Mouse (Mus musculus) thymus, postnatal 14 days (tissue): ENCODE results near the gene Cd2.

ENCODE experiments used
- DNase-seq: peaks from one replicate; pipeline ENCODE4 v3.0.0; 2021

The Cd2 gene

DNA sequence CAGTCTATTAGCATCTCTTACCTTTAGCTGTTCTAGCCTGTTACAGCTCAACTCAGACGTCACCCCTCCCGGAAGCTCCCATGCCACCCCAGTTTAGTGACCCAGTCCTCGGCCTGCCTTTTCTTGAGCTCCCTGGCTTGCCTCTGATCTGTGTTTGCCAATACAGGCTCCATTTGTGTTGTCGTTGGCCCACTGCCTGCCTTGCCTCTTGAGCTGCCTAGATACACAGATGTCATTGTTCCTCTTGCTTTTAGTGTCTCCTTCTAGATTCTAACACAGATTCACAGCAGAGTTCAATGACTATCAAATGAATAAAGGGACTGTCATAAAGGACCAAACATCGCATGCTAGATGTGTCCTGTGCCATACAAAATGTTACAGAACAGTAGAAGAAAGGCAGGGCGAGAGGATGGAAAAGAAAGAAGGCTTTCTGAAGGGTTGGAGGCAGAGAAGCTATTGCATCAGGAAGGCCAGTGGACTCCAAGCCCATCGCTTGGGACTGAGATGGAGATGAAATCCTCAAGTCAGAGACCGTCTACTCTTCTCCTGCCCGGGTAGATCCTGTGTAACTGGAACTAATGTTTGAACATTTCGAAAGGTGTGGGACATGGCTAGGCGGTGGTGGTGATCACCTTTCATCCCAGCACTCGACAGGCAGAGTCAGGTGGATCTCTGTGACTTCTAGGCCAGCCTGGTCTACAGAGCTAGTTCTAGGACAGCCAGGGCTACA, 13.5 kb downstream of the Cd2 start:
- DNase-seq, result peak; percentile 44

DNA sequence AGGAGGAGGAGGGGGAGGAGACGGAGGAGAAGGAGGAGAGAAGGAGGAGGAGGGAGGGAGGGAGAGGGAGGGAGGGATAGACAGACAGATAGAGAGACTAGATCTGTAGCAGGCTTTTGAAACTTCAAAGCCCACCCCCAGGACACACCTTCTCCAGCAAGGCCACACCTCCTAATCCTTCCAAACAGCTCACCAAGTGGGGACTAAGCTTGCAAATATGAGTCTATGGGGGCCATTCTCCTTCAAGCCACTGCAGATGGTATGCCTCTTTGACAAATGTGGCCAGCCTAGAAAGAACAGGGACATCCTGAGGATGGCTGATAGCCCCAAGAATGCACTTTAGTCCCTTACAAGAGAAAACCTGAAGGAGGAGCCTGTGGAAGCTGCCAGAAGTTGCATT, 15.6 kb downstream of the Cd2 start:
- no peak for DNase-seq

DNA sequence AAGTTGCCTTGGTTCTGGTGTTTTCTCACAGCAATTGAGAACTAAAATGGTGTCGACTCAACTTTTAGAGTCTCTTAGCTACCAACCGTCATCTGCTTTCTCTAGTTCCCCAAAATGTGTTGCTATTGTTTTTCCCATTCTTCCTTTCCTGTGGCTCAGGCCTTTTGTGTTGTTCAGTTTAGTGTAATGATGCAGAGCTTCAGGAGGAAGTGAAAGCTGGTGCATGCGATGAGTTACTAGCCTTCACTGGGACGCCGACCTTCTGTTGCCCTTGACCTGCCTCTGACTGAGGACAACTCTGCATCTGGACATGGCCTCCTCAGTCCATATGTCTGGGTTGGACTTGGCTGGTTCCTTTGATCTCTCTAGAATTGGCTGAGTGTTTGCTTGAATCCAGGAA, 16.9 kb downstream of the Cd2 start:
- no peak for DNase-seq

DNA sequence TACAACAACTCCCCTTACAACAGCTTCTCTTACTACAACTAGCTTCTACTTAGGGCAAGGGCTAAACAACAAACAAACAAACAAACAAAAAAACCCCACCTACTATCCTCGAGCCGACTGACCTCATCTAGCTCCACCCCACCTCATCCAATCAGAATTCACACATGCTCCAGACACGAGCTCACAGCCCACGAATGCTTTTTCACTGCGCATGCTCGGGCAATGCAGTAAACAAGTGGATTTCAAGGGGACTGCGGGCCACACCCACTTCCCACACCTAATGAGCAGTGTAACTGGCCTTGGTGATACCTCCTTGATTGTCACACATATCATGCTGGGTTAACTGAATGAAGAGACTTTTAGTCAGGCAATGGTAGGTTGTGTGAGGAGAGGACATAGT, 19.4 kb downstream of the Cd2 start:
- DNase-seq, result no peak

DNA sequence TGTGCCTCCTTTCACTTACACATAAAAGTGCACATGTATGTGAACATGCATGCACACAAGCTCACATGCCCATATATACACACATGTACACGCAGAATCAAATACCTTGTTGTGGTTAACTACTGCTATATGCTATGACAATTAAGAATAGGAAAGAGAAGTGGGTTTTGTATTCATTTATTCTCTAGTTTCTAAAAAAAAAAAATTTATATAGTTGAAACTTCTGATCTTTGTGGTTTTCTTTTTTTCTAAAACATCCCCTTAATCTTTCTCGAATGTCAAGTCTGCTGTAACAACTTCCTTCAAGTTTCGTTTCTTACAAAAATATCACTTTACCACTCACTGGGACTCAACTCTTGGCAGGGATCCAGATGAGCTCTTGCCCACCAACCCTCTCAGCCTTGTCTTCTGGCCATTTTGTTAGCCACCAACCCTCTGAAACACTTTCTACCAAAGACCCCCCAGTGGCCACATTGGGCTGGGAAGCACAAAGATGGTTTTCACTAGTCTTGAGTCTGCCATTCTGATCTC, 22.1 kb downstream of the Cd2 start:
- DNase-seq, result peak; percentile 54

DNA sequence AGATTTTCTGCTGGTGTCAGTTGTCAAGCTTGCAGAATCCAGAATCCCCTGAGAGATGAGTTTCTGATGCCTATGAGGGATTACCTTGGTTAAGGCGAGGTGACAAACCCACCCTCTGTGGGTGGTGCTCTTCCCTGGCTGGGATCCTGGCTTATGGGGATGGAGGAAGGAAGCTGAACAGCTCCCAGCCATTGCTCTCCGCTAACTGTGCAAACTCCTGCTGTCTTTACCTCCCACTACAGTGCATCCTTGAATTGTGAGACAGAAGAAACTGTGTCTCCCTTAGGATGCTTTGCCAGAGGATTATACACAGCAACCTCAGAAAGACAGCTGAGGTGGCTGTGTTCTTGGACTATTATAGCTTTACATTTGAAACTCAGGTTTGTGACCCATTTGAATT, 28.8 kb downstream of the Cd2 start:
- no peak for DNase-seq

DNA sequence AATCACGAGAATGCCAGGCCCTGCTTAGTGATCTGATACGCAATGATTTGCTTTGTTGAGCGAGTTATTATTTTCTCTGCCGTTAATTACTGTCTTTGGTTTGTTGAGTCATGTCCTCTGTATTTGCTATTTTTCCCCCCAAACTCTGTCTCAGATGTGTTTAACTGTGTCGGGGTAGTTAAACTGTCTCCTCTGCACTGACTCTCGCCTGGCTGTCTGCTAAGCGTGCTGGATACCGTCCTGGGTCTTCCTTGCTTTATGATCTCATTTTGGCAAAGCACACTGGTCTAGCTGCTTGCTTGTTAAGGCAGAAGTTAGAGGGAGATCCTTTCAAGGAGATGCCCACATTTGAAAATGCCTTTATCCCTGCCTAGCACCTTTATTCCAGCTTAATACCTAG, 31.6 kb downstream of the Cd2 start:
- no peak for DNase-seq

DNA sequence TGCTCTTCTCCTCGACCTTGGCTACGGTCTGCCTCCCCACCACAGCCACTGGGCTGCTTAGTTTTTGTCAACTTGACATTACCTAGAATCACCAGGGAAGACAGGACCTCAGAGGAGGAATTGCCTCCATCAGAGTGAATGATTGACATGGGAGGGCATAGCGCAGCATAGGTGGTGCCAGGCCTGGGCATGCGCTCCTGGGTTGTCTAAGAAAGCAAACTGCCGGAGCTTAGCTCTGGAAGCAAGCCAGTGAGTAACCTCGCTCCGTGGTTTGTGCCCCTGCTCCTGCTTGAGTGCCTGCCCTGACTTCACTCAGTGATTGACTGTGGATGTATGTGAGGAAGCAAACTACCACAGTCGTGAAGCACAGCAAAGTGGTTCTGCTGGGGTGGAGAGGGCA, 35.6 kb downstream of the Cd2 start:
- no peak for DNase-seq

DNA sequence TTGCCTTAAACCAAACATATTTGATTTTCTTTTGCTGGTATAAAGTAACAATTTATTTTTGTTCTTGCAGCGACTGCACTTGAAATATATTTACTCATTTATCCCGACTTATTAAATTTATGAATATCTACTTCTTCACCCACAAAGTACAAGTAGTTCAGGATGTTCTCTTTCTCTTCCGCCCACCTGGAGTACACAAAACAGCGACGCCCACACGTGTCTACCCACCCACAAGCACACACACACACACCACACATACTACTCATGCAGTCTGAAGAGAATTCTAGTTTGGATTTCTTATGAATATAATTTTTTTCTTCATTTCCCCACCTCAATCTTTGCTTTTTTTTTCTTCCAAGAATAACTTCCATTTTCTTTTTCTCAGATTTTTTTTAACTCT, 37.9 kb downstream of the Cd2 start:
- DNase-seq, result no peak

DNA sequence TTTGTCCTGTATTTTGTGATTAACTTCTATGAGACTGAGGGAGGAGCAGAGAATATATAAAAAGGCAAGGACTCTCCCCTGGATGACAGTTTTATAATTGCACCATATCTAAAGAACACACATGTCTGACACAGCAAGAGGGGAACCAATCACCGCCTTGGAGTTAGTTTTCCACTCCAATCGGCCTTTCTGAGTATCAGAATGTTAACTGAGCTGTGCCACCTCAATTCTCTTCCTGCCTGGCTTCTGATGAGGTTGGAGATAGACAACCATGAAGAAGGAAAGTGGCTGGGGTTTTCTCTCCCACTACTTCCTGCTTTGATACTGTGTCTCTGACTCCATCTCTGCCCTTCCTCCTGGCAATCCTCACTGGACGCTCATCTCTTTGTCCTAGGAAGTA, 42.5 kb downstream of the Cd2 start:
- DNase-seq, result no peak

DNA sequence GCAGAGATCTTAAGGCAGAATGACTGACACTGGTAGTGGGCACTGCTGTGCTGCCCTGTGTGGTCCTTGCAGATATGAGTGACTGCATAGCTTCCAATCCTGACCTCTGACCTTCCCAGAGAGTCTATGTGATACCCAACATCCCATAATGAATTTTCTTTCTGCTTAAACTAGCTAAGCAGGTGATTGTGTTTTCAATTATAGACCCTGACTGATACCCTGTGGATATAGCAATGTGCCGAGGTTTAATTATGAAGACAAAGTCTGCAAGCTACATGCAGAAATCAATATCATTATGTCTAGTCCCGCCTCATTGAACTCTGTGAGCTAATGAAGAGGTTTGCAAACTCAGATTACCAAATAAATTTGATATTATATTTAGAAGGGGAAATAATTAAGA, 44.7 kb downstream of the Cd2 start:
- DNase-seq, result no peak

DNA sequence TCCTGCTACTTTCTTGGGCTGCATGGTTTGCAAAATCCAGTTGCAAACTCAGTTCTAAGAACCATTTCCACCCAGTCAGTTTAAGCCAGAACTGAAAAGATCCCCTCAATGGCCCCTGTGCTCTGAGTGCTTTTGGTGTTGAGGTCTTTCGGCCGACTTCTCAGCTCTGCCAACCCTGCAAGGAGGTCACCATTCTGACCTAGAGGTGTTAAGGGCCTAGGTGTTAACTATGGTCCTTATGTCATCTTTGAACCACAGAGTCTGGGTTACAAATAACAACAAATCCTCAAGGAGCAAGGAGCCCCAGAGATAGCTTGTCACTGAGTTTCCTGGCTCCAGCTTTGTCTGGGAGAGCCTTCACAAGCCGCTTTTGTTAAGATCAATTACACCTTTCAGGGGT, 45.9 kb downstream of the Cd2 start:
- DNase-seq, result no peak

DNA sequence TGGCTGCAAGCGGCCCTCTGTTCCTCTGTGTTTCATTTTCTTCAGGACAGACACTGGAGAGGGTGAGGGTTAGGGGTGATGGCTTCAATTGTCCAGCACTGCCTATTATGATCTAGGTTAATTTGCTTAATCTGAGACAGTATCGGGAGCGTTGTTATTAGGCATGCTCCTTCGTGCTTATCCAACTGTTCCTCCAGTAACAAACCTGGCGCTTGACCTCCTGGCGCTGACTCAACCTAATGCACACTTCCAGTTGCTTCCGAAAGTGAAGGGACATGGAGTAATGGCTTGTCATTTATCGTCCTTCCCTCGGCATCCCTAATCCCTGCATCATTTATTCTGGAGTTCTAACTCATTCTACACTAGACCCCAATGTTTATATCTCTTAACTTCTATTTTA, 46.9 kb downstream of the Cd2 start:
- no peak for DNase-seq

DNA sequence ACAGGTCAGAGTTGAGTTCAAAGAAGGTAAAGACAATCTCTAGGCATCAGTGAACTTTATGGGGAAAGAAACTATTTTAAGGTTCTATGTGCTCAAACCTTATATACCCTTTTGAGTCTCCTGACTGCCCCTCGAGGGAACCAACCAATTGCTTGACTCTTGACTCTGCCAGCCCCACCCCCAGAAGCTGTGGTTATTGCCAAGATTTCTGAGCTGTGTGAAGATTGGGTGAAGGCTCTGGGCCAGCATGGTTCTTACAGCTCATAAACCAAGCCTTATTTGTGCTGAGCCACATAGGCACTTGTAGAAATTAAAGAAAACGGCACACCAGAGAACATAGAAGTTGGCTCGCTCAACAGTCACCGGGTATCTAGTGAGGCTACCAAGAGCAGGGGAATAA, 48.5 kb downstream of the Cd2 start:
- no peak for DNase-seq

DNA sequence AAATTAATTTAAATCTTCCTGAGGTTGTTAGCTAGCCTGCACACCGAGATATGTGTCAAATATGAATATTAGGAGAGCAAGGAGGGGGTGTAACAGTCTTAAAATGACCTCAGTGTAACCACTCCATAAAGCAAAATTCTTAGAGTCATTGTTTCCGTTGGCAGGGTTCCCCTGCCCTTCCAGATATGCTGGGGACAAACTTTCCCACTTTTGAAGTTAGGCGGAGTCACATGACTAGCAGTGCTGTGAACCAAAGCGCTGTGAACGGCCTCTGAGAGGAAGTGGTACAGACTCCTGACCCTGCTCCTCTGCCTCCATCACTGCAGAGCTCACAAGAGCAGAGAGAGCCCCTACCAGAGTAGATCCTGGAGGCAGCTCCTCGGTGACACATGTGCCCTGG, 49.0 kb downstream of the Cd2 start:
- peak; percentile 42 for DNase-seq

DNA sequence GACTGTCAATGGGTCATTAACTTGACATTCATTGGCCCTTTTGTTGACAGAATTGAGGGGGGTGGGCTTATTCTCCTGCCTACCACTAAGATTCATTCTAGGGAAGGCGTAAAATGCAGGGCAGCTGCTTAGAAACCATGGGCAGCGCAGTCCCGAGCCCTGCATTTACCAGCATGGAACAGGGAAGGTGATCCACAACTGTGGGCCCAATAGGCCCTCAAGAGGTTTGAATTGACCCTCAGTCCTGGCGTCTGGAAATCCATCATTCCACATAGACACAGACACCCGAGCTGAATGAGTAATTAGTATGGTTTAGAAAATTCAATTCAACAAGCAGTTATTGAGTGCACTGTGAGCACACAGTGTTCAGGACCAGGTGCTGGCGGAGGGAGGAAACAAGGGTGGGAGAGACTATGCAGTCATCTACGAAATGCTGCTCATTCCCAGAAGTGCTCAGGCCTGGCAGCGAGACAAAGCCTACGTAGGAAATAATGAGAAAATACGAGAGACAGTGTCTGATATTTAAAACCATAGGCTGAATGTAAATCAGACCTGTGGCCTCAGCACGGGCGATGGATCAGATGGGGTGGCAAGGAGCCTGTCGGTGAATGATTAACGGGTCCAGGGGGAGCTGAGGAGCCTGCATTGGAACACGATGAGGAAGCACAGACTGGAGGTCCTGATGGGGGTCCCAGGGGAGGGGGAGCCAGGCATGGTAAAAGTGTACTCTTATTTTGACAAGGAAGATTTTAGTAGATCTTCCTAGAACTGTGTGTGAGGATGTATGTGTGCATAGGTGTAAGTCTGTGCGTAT, 50.5 kb downstream of the Cd2 start:
- peak; percentile 53 for DNase-seq

DNA sequence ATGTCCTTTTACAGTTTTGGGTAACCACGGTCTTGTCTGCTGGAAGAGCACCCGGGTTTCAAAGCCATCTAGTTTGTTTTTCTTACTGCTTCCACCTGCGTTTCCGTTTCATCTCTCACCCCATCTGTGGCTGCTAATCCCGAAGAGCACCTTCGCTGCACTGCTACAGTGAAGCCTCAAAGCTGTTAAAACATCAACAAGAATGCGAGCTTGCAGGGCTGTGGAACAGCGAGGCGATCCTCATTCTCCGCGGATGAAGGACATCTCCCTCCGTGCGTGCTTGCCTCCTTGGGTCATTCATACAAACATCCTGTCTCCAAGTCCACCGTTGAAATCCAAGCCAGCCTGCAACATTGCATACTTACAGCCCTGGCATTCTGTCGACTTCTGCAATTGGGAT, 51.5 kb downstream of the Cd2 start:
- DNase-seq, result peak; percentile 69

DNA sequence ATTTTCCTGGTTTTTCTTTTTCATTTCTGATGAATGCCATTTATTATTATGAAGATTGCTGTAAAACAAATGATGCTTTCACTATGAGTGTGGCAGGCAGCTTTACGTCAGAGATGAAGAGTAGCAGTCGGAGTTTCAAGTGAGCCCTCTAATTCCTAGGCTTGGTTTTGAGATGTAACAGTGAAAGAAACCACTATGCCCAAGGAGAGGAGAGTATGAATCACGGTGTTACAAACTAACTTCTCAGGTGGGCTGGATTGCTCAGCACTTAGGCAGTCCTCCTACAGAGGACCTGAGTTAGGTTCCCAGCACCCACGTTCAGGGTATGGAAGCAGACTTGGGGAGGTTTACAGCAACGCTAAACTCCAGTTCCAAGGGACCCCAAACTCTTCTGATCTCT, 52.4 kb downstream of the Cd2 start:
- no peak for DNase-seq

DNA sequence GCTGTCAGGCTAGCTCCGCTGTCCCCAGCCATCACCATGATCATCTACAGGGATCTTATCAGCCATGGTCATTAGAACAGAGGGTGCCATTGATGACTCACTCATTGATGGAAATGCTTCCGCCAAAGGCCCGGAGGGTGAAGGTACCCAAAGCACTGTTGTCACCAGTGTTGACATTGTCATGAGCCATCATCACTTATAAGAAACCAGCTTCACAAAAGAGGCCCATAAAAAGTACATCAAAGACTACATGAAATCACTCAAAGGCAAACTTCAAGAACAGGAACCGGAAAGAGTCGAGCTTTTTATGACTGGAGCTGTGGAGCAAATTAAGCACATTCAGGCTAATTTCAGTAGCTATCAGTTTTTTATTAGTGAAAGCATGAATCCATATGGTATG, 54.3 kb downstream of the Cd2 start:
- DNase-seq, result no peak

DNA sequence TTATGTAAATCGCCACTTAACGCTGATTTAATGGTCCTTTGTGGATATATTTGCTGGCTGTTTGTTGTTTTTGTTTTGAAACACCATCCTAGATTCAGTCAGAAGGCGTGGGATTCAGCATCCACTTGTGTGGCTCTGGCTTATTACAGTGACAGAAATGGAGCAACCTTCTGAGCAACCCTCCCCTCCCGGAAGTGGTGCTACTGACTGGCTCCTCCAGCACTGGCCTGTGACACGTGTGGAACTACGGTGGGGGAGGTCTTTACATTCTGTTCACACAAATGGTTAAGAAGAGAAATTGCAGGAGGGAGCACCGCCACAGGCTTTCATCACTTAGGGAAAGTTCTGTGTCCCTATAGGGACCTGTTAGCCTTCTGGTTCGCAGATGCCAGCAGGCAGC, 55.2 kb downstream of the Cd2 start:
- peak; percentile 29 for DNase-seq

DNA sequence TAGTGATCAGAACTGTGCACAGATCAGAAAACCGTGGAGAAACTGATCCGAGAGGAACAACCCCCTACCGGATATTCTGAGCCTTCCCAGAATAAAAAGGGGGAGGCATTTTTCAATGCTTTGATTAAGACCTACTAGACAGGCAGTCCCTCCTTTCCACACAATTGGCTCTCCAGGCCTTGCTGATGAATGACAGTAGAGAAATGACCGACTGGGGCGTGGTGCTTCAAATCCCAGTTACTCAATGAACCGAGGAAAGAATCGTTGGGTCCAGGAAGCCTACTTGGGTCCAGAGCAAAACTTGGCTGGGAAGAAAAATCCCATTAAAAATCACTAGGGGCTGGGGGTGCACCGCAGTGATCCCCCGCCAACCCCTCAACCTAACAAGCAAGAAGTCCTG, 57.5 kb downstream of the Cd2 start:
- DNase-seq, result no peak

DNA sequence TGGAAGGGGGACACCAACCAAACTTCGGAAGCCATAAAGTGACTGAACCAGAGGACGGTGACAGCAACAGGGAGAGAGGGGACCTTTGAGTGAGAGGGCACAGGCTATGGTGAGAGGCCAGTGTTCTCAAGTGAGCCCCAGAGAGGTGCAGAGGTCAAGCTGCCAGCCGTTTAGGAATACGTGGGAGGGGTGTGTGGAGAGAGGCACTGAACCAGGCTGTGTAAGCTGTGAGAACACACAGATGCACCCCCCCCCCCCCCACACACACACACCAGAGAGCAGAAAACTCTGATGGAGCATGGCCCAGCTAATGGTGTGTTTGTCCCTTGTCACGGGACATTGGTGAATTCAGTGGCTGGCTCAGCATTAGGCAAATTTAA, 58.2 kb downstream of the Cd2 start:
- no peak for DNase-seq

DNA sequence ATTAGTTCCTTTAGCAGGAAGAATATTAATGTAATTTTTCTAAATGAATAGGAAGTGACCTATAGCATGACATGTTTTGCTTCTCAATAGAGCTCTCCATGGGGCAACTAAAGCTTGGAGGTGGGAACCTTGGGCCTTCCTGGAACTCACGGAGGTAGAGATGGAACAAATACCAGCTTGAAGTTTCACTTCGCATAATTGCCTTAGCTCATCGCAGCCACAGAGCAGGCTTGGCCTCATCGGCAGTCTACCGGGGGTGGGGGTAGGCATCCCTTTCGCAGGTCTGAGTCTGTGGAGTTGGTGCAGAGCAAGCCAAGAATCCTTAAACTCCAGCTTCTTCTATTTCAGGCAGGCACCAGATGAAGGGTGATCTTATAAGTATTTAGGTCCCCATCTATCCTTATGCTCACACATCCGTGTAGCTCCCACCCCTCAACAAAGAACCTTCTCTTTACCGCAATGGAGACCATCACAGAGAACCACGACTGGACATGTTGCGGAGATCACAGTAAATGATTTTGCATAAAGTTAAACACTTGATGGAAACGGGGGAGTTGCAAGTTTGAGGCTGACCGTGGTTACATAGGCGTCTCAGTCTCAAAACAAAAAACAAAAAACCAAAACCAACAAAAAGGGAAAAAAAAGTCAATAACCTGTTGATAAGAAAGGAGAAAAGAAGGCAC, 58.7 kb downstream of the Cd2 start:
- DNase-seq, result no peak

DNA sequence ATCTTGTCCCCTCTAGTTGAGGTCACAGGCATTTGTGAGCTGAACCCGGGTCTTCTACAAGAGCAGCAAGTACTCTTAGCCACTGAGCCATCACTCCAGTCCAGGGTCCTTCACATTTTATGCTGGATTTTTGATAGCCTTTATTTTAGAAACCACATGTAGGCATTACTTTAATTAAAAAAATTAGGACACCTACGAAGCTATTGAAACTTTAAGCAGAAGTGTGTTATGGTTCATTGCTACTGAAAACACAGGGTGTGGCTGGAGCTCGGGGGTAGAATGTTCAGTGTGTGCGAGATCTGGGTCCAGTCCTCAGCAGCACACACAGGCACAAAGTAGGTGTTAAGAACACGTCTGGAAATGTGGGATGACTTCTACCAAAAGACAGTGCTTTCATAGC, 59.7 kb downstream of the Cd2 start:
- DNase-seq, result no peak
